Mouse (Mus musculus) brain, embryonic 14.5 days (tissue): ENCODE data around the gene 1600014C10Rik. TPM values are rescaled to one million over a fixed set of nuclear protein-coding genes. Genes with fewer than 3 reads are reported as not detected.
A peak's percentile ranks its signal among the peaks of the same experiment; 100 is the strongest.

ENCODE experiments used
- DNase-seq: peaks from one replicate; pipeline ENCODE4 v3.0.0-alpha.2; 2011; ENCODE audit warnings: low read depth
- CTCF ChIP-seq: fragments of 200-500 bp; IDR thresholded peaks from 2 replicates; pipeline ENCODE4 v1.5.1; 2012; ENCODE audit warnings: inconsistent platforms, mild to moderate bottlenecking, moderate library complexity, borderline replicate concordance; ENCODE audit not compliant: insufficient read depth, insufficient read length; ENCODE audit errors: extremely low read depth
- POLR2A ChIP-seq: fragments of 200-500 bp; IDR thresholded peaks from 2 replicates; pipeline ENCODE4 v1.6.1; 2012; ENCODE audit warnings: mild to moderate bottlenecking, inconsistent platforms, borderline replicate concordance; ENCODE audit not compliant: poor library complexity, insufficient read depth, insufficient read length, severe bottlenecking; ENCODE audit errors: extremely low read depth
- polyA plus RNA-seq: library from polyadenylated mRNA; depleted of rRNA; stranded (reverse); fragments of >200 nt; gene quantifications from 2 replicates; pipeline ENCODE4 v1.2.3, GENCODE M21; 2012; rRNA removed

The 1600014C10Rik gene
- polyA plus RNA-seq, 1 experiment = 21.7 TPM

GRCm38 (mm10) chr7:38224577-38225369, 41.8 kb downstream of the 1600014C10Rik start:
- no peak for TF ChIP-seq POLR2A
- TF ChIP-seq CTCF = no peak
- no peak for DNase-seq

- TF ChIP-seq CTCF = no peak
- TF ChIP-seq POLR2A = no peak
- no peak for DNase-seq
Measured at GRCm38 (mm10) chr7:38226226-38226625, 43.2 kb downstream of the 1600014C10Rik start.

GRCm38 (mm10) chr7:38227181-38227899, 44.3 kb downstream of the 1600014C10Rik start:
- peak; percentile 65 for DNase-seq
- TF ChIP-seq POLR2A (no peak), CTCF (no peak)

- TF ChIP-seq POLR2A = no peak; the same call in 1 of the 2 replicates
- no peak for TF ChIP-seq CTCF
- peak; percentile 92 for DNase-seq
Measured at GRCm38 (mm10) chr7:38227900-38228298, 44.9 kb downstream of the 1600014C10Rik start, which contains the start of gene Plekhf1. Gene Plekhf1 (minus strand): TSS chr7:38228016.

GRCm38 (mm10) chr7:38228329-38228728, 45.3 kb downstream of the 1600014C10Rik start:
- TF ChIP-seq POLR2A = no peak
- TF ChIP-seq CTCF = no peak
- DNase-seq = no peak

GRCm38 (mm10) chr7:38230285-38230684, 47.3 kb downstream of the 1600014C10Rik start:
- DNase-seq = no peak
- no peak for TF ChIP-seq CTCF
- TF ChIP-seq POLR2A = no peak

GRCm38 (mm10) chr7:38236400-38237105, 53.5 kb downstream of the 1600014C10Rik start:
- no peak for DNase-seq
- TF ChIP-seq POLR2A = no peak
- no peak for TF ChIP-seq CTCF

GRCm38 (mm10) chr7:38237140-38237539, 54.1 kb downstream of the 1600014C10Rik start:
- no peak for TF ChIP-seq POLR2A
- TF ChIP-seq CTCF = no peak
- no peak for DNase-seq

- DNase-seq = no peak
- TF ChIP-seq CTCF (no peak), POLR2A (no peak)
Measured at GRCm38 (mm10) chr7:38242417-38242816, 59.4 kb downstream of the 1600014C10Rik start.

Other genes with a start within 250 kb of the 1600014C10Rik start
- gene Uri1, start 159.7 kb upstream of the 1600014C10Rik start, polyA plus RNA-seq = 21.3 and 24.2 TPM in 2 replicates
- 12.2 and 14.7 TPM in 2 replicates for gene Ccne1, start 75.7 kb upstream of the 1600014C10Rik start, polyA plus RNA-seq
- 0.41 and 0.58 TPM in 2 replicates for gene Plekhf1, start 44.8 kb downstream of the 1600014C10Rik start, polyA plus RNA-seq
- 57.2 and 68.8 TPM in 2 replicates for gene Pop4, start 88.2 kb downstream of the 1600014C10Rik start, polyA plus RNA-seq